Mouse (Mus musculus): ENCODE measurements around the gene Flvcr2. TPM values are rescaled to one million over a fixed set of nuclear protein-coding genes. Genes with fewer than 3 reads are reported as not detected.
A peak's percentile ranks its signal among the peaks of the same experiment; 100 is the strongest.

The Flvcr2 gene
- polyA plus RNA-seq, 1 experiment from 2014 or later: 23.3 TPM

DNA sequence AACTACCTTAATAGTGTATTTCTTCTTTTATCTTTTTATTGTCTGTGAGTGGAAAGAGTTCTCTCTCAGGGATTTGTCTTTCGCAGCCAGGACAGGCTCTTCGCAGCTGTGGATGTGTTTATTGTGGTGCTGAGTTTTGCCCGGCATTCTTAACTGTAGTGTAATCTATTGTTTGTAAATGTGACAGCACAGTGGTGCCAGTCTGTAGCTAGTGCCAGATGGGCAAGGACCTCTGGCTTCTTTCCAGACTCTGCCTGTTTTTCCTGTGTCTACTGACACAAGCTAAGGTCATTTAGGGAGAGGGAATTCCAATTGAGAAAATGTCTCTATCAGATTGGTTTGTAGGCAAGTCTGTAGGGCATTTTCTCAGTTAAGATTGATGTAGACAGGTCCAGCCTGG is 84.4 kb downstream of the Flvcr2 start:
- no peak for ATAC-seq
- no peak for TF ChIP-seq CTCF (IDR thresholded peaks at IDR 0.05)
- TF ChIP-seq EP300 (IDR thresholded peaks at IDR 0.05): no peak
- Histone ChIP-seq H3K4me2 (replicated peaks; ENCODE audit: low read depth, low read length) (no peak overlapping the region), H3K4me1 (ENCODE audit: insufficient read depth, low read depth, low read length) (no peaks in the 10 kb centered on the region), H3K27me3 (replicated peaks; ENCODE audit: insufficient read depth, low read length) (no peaks in the 10 kb centered on the region), H3K9me3 (ENCODE audit: low read length) (no peaks in the 10 kb centered on the region), H3K4me3 (ENCODE audit: low read depth, low read length) (no peak overlapping the region), H3K27ac (ENCODE audit: low read length) (no peak overlapping the region), H3K36me3 (ENCODE audit: insufficient read depth, low read length) (peaks cover 10% of the 10 kb centered on the region; the same call in 1 of the 2 replicates), H3K9ac (replicated peaks; ENCODE audit: low read depth) (no peak overlapping the region)
- 65% methylated on average over 3 of the region's 3 CpGs for WGBS
- no peak for DNase-seq (ENCODE audit: low spot score)

DNA sequence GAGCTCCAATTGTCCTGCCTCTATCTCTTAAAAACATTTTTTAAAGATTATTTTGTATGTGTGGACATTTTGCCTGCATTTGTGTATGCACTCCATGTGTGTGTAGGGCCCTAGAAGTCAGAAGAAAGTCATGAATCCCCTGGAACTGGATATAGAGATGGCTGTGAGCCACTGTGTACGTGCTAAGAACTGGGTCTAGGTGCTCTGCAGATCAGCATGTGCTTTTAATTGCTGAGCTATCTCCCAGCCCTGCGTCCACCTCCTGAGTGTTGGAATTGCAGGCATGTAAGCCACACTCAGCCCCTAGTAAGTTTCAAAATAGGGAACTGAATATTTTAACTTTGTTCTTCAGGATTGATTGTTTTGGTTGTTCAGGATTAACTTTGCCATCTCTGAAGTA is 88.2 kb downstream of the Flvcr2 start:
- H3K9ac ChIP-seq (replicated peaks; ENCODE audit: low read depth): no peak overlapping the region
- no peaks in the 10 kb centered on the region for H3K27me3 ChIP-seq (replicated peaks; ENCODE audit: insufficient read depth, low read length)
- ATAC-seq (no peak), DNase-seq (ENCODE audit: low spot score) (no peak)
- no peak overlapping the region for H3K27ac ChIP-seq (ENCODE audit: low read length)
- 87% methylated on average over 2 of the region's 2 CpGs for WGBS
- no peak for TF ChIP-seq CTCF (IDR thresholded peaks at IDR 0.05)
- no peak for TF ChIP-seq EP300 (IDR thresholded peaks at IDR 0.05)
- peaks cover 10% of the 10 kb centered on the region; the same call in 1 of the 2 replicates for H3K36me3 ChIP-seq (ENCODE audit: insufficient read depth, low read length)
- H3K4me2 ChIP-seq (replicated peaks; ENCODE audit: low read depth, low read length): no peak overlapping the region
- H3K9me3 ChIP-seq (ENCODE audit: low read length): no peaks in the 10 kb centered on the region
- no peak overlapping the region for H3K4me3 ChIP-seq (ENCODE audit: low read depth, low read length)
- H3K4me1 ChIP-seq (ENCODE audit: insufficient read depth, low read depth, low read length): no peaks in the 10 kb centered on the region

DNA sequence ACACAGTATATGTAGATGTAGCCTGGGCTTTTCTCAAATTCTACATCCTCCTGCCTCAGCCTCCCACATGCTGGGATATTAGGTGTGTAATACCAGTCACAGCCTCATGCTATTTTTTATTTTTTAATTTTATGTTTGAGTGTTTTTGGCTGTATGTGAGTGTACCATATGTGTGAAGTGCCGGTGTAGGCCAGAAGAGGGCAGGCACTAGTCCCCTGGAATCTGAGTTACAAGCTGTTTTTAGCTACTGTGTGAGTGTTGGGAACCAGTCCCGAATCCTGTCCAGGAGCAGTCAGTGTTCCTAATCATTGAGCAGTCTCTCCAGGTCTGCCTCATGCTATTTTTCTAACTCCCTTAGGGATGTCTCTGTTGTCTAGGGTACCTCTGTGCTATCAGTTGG is 91.4 kb downstream of the Flvcr2 start:
- H3K9me3 ChIP-seq (ENCODE audit: low read length): no peaks in the 10 kb centered on the region
- ATAC-seq (no peak), DNase-seq (ENCODE audit: low spot score) (no peak)
- no peak overlapping the region for H3K9ac ChIP-seq (replicated peaks; ENCODE audit: low read depth)
- H3K4me3 ChIP-seq (ENCODE audit: low read depth, low read length): no peak overlapping the region
- no peaks in the 10 kb centered on the region for H3K27me3 ChIP-seq (replicated peaks; ENCODE audit: insufficient read depth, low read length)
- WGBS: 89% methylated on average over 2 of the region's 2 CpGs
- H3K36me3 ChIP-seq (ENCODE audit: insufficient read depth, low read length): no peaks in the 10 kb centered on the region
- H3K4me2 ChIP-seq (replicated peaks; ENCODE audit: low read depth, low read length): no peak overlapping the region
- peak; percentile 28 for TF ChIP-seq CTCF (IDR thresholded peaks at IDR 0.05)
- TF ChIP-seq EP300 (IDR thresholded peaks at IDR 0.05): no peak
- H3K4me1 ChIP-seq (ENCODE audit: insufficient read depth, low read depth, low read length): no peaks in the 10 kb centered on the region
- H3K27ac ChIP-seq (ENCODE audit: low read length): no peak overlapping the region

DNA sequence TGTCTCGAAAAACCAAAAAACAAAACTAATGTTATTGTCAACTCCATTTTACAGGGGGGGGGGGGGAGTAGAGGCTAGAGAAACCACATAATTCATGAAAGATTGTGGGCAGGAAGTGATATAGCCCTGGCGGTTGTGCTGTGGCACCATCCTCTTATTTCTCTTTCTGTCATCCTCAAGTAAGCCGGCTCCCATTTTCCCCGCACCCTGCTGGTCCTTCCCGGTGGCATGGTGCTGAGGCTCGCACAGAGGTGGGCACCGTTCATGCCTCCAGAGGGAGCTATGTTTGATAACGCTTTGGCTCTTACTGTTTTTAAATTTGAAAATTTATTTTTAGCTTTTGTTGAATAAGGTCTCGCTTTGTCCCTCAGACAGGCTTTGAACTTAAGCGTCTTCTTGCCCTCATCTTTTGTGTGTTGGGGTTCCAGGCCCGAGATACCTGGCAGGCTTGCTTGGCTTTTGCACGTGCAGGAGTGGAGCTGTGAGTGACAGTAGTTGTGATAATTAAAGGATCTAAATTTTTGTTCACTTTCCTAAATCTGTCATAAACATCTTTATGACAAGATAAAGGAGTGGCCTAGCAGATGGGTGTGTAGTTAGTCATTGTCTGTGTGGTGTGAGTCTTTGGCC is 93.1 kb downstream of the Flvcr2 start:
- no peak overlapping the region for H3K27ac ChIP-seq (ENCODE audit: low read length)
- H3K4me1 ChIP-seq (ENCODE audit: insufficient read depth, low read depth, low read length): no peaks in the 10 kb centered on the region
- no peak overlapping the region for H3K4me3 ChIP-seq (ENCODE audit: low read depth, low read length)
- ATAC-seq (no peak), DNase-seq (ENCODE audit: low spot score) (no peak)
- H3K4me2 ChIP-seq (replicated peaks; ENCODE audit: low read depth, low read length): no peak overlapping the region
- WGBS: 91% methylated on average over 12 of the region's 12 CpGs
- H3K9me3 ChIP-seq (ENCODE audit: low read length): no peaks in the 10 kb centered on the region
- TF ChIP-seq EP300 (IDR thresholded peaks at IDR 0.05): no peak
- TF ChIP-seq CTCF (IDR thresholded peaks at IDR 0.05): no peak
- peaks cover 6% of the 10 kb centered on the region; the same call in 1 of the 2 replicates for H3K36me3 ChIP-seq (ENCODE audit: insufficient read depth, low read length)
- no peak overlapping the region for H3K9ac ChIP-seq (replicated peaks; ENCODE audit: low read depth)
- no peaks in the 10 kb centered on the region for H3K27me3 ChIP-seq (replicated peaks; ENCODE audit: insufficient read depth, low read length)

DNA sequence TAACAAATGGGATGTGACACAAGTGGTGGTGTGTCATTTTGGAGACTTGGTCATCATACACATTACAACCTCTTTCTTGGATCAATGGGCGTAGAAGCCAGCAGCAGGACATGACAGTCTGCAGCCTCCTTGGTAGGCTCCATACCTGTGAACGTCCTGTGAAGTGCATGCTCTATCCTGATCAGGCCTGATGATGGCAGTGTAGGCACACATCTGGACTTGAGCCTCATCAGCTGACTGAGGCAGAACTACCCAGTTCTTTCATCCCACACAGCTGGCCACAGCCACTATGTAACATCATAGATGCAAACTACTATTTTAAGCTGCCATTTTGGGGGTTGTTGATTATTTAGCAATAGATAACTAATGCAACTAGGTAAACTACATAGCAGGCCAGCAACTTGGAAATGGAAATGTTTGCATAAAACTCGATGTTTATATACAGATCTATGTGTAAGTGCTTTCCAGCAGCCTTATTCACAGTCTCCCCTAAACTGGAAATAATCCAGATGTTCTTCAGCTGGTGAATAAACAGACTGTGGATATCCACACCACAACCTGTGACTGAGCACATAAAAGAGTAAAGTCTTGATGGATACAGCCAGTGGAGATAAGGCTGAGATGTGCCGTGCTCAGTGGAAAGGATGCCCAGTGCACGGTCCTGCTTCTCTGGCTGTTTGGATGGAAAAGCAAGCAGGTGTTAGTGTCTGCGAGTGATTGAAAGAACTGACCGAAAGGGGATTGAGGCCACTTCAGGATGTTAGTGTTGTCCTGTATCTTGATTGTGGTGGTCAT is 102.0 kb downstream of the Flvcr2 start:
- H3K27ac ChIP-seq (ENCODE audit: low read length): no peak overlapping the region
- no peak overlapping the region for H3K4me2 ChIP-seq (replicated peaks; ENCODE audit: low read depth, low read length)
- peak; percentile 85 for TF ChIP-seq CTCF (IDR thresholded peaks at IDR 0.05)
- no peak for TF ChIP-seq EP300 (IDR thresholded peaks at IDR 0.05)
- H3K9me3 ChIP-seq (ENCODE audit: low read length): no peaks in the 10 kb centered on the region
- no peak overlapping the region for H3K9ac ChIP-seq (replicated peaks; ENCODE audit: low read depth)
- DNase-seq (ENCODE audit: low spot score) (peak; percentile 64), ATAC-seq (peak; percentile 85)
- no peaks in the 10 kb centered on the region for H3K27me3 ChIP-seq (replicated peaks; ENCODE audit: insufficient read depth, low read length)
- H3K4me1 ChIP-seq (ENCODE audit: insufficient read depth, low read depth, low read length): no peaks in the 10 kb centered on the region
- H3K36me3 ChIP-seq (ENCODE audit: insufficient read depth, low read length): peaks cover 10% of the 10 kb centered on the region; the same call in 1 of the 2 replicates
- WGBS: 74% methylated on average over 7 of the region's 7 CpGs
- H3K4me3 ChIP-seq (ENCODE audit: low read depth, low read length): no peak overlapping the region

DNA sequence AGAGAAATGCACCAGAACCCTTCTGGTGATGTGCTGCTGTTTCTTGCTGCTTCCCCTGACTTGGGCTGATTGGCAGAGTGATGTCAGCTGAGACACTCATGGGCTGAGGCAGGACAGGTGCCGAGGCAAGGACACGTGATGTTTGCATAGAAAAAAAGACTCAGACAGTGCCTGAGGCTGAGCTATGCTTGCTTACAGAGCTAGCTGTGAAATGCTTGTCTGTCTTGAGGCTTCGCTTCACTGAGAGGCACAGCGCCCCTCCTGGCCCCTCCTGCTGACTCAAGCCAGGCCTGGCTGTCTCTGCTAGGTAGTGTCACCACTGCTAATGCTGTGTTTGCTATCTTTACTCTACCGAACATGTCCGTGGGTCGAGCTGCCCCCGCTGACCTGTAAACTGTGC is 104.3 kb downstream of the Flvcr2 start:
- no peak for ATAC-seq
- Histone ChIP-seq H3K36me3 (ENCODE audit: insufficient read depth, low read length) (peaks cover 4% of the 10 kb centered on the region; the same call in 1 of the 2 replicates), H3K27ac (ENCODE audit: low read length) (no peak overlapping the region), H3K27me3 (replicated peaks; ENCODE audit: insufficient read depth, low read length) (no peaks in the 10 kb centered on the region), H3K9me3 (ENCODE audit: low read length) (no peaks in the 10 kb centered on the region), H3K4me1 (ENCODE audit: insufficient read depth, low read depth, low read length) (no peaks in the 10 kb centered on the region), H3K4me3 (ENCODE audit: low read depth, low read length) (no peak overlapping the region), H3K4me2 (replicated peaks; ENCODE audit: low read depth, low read length) (no peak overlapping the region), H3K9ac (replicated peaks; ENCODE audit: low read depth) (no peak overlapping the region)
- TF ChIP-seq EP300 (IDR thresholded peaks at IDR 0.05) (no peak), CTCF (IDR thresholded peaks at IDR 0.05) (no peak)
- WGBS: 73% methylated on average over 8 of the region's 8 CpGs
- no peak for DNase-seq (ENCODE audit: low spot score)

Data from lung, postnatal 0 days (tissue).